ENCODE assay signal across 8 mouse cellular contexts in the genomic region with DNA sequence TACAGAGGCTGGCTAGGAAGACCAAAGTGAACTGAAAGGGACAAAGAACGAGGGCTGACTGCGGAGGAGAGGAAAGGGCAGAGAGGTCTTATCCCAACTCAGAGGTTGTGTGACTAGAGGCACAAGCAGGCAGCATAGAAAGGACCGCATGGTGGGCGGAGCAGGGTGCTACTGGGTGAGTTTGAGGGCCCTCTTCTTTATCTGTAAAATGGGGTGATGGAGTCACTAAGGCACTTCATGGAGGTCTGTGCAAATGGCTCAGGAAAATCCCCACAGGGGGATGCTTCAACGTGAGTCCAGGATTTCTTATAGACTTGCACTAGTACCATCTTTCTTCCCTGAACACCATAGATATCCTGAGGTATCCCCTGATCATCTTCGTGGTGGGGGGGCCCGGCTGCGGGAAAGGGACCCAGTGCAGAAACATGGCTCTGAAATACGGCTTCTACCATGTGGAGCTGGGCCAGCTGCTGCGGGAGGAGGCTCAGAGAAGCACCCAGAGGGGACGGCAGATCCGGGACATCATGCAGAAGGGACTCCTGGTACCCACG. TPM values are rescaled to one million over a fixed set of nuclear protein-coding genes. Genes with fewer than 3 reads are reported as not detected.
DNase-seq lines count a peak whose midpoint lies in the region; ATAC-seq lines count a peak whose summit lies in the region.

No protein-coding gene starts in this region.

- peak overlapping the region; percentile 65; the same call in 1 of the 2 replicates for H3K9ac ChIP-seq in kidney, embryonic 15.5 days
- peak overlapping the region; percentile 83 for H3K9ac ChIP-seq in hindbrain, embryonic 13.5 days
- peak overlapping the region; percentile 77; the same call in 1 of the 2 replicates for H3K9ac ChIP-seq in midbrain, embryonic 13.5 days (replicated peaks)

- 0 out of 2 replicates have a peak, but pooled peaks have one; percentile 2 for ATAC-seq in kidney, embryonic 15.5 days (replicated peaks; ENCODE audit: low FRiP score)
- peak; percentile 9 for ATAC-seq in hindbrain, embryonic 13.5 days (ENCODE audit: low FRiP score)
- ATAC-seq in midbrain, embryonic 13.5 days = peak; percentile 2; the same call in 1 of the 2 replicates
- no peak for ATAC-seq in granulocyte monocyte progenitor cell, adult 5-6 weeks (replicated peaks; ENCODE audit: poor library complexity, severe bottlenecking)

- H3K4me3 ChIP-seq in kidney, embryonic 15.5 days (replicated peaks) = peak overlapping the region; percentile 68
- peak overlapping the region; percentile 79 for H3K4me3 ChIP-seq in hindbrain, embryonic 13.5 days
- peak overlapping the region; percentile 66 for H3K4me3 ChIP-seq in midbrain, embryonic 13.5 days (replicated peaks)

- WGBS in kidney, embryonic 15.5 days = 73% methylated on average over 13 of the region's 13 CpGs
- 76% methylated on average over 13 of the region's 13 CpGs for WGBS in hindbrain, embryonic 13.5 days
- WGBS in midbrain, embryonic 13.5 days = 71% methylated on average over 13 of the region's 13 CpGs

- H3K9me3 ChIP-seq in kidney, embryonic 15.5 days (replicated peaks) = no peaks in the 10 kb centered on the region
- H3K9me3 ChIP-seq in hindbrain, embryonic 13.5 days = no peaks in the 10 kb centered on the region
- no peaks in the 10 kb centered on the region for H3K9me3 ChIP-seq in midbrain, embryonic 13.5 days

- peaks cover 17% of the 10 kb centered on the region for H3K36me3 ChIP-seq in kidney, embryonic 15.5 days
- peaks cover 22% of the 10 kb centered on the region for H3K36me3 ChIP-seq in hindbrain, embryonic 13.5 days
- peaks cover 22% of the 10 kb centered on the region for H3K36me3 ChIP-seq in midbrain, embryonic 13.5 days

- peak overlapping the region; percentile 94 for H3K27ac ChIP-seq in kidney, embryonic 15.5 days
- H3K27ac ChIP-seq in hindbrain, embryonic 13.5 days = peak overlapping the region; percentile 96
- peak overlapping the region; percentile 95 for H3K27ac ChIP-seq in midbrain, embryonic 13.5 days

- peak overlapping the region; percentile 92 for H3K4me2 ChIP-seq in kidney, embryonic 15.5 days
- H3K4me2 ChIP-seq in hindbrain, embryonic 13.5 days = peak overlapping the region; percentile 69
- H3K4me2 ChIP-seq in midbrain, embryonic 13.5 days (replicated peaks) = peak overlapping the region; percentile 70

- intact Hi-C loops in left cerebral cortex, postnatal 25 days (cut with DNase I) = no loop called here

- H3K27me3 ChIP-seq in kidney, embryonic 15.5 days = no peaks in the 10 kb centered on the region
- H3K27me3 ChIP-seq in hindbrain, embryonic 13.5 days = no peaks in the 10 kb centered on the region
- H3K27me3 ChIP-seq in midbrain, embryonic 13.5 days = no peaks in the 10 kb centered on the region

- DNase-seq in kidney, postnatal 25 days = no peak
- DNase-seq in cerebellum, adult 9-10 months = peak; percentile 66
- no peak for DNase-seq in left cerebral cortex, postnatal 25 days (ENCODE audit: low spot score in 2 of 2)
- DNase-seq in embryo, embryonic 10 days (ENCODE audit: low spot score) = no peak

- H3K4me1 ChIP-seq in kidney, embryonic 15.5 days = peaks cover 24% of the 10 kb centered on the region
- peaks cover 25% of the 10 kb centered on the region for H3K4me1 ChIP-seq in hindbrain, embryonic 13.5 days (replicated peaks)
- H3K4me1 ChIP-seq in midbrain, embryonic 13.5 days (replicated peaks) = peaks cover 23% of the 10 kb centered on the region

RNA-seq across cellular contexts. Expression of a gene that starts 1.1 kb away (rescaled TPM):
- polyA plus RNA-seq in kidney, embryonic 15.5 days (2015; fragmentation: Nextera tagmentation; extraction: Ambion mirVana) = 0.30 and 0.37 TPM in 2 replicates
- 0.38 and 0.56 TPM in 2 replicates for polyA plus RNA-seq in hindbrain, embryonic 13.5 days (2015; fragmentation: Nextera tagmentation; extraction: Ambion mirVana)
- 0.28 and 0.75 TPM in 2 replicates for polyA plus RNA-seq in midbrain, embryonic 13.5 days (2015; fragmentation: Nextera tagmentation; extraction: Ambion mirVana)
- not detected in 2 replicates for total RNA-seq in granulocyte monocyte progenitor cell, adult 5-6 weeks (2014; fragmentation: Nextera tagmentation)
- not detected in 2 replicates for total RNA-seq in granulocyte monocyte progenitor cell, adult 5-6 weeks (2017)
- under 1 TPM in 1 of 2 experiments, not detected in 1; 0.50 TPM for total RNA-seq in left cerebral cortex, postnatal 25 days (2021)

RNA-seq across cellular contexts. Expression of a gene that starts 1.2 kb away (rescaled TPM):
- 64.0 and 70.3 TPM in 2 replicates for polyA plus RNA-seq in kidney, embryonic 15.5 days (2015; fragmentation: Nextera tagmentation; extraction: Ambion mirVana)
- 70.3 and 74.6 TPM in 2 replicates for polyA plus RNA-seq in hindbrain, embryonic 13.5 days (2015; fragmentation: Nextera tagmentation; extraction: Ambion mirVana)
- 68.0 and 74.8 TPM in 2 replicates for polyA plus RNA-seq in midbrain, embryonic 13.5 days (2015; fragmentation: Nextera tagmentation; extraction: Ambion mirVana)
- 47.6 and 63.8 TPM in 2 replicates for total RNA-seq in granulocyte monocyte progenitor cell, adult 5-6 weeks (2014; fragmentation: Nextera tagmentation)
- total RNA-seq in granulocyte monocyte progenitor cell, adult 5-6 weeks (2017) = 103 and 116 TPM in 2 replicates
- 10 to 100 TPM; 53.7 to 58.9 TPM for total RNA-seq in left cerebral cortex, postnatal 25 days (2021)

RNA-seq across cellular contexts. Expression of a gene that starts 12.5 kb away (rescaled TPM):
- polyA plus RNA-seq in kidney, embryonic 15.5 days (2015; fragmentation: Nextera tagmentation; extraction: Ambion mirVana) = 0.87 and 1.3 TPM in 2 replicates
- 0.79 and 1.1 TPM in 2 replicates for polyA plus RNA-seq in hindbrain, embryonic 13.5 days (2015; fragmentation: Nextera tagmentation; extraction: Ambion mirVana)
- polyA plus RNA-seq in midbrain, embryonic 13.5 days (2015; fragmentation: Nextera tagmentation; extraction: Ambion mirVana) = 0.64 TPM in 1 of 2 replicates, not detected in the other
- not detected in 2 replicates for total RNA-seq in granulocyte monocyte progenitor cell, adult 5-6 weeks (2014; fragmentation: Nextera tagmentation)
- total RNA-seq in granulocyte monocyte progenitor cell, adult 5-6 weeks (2017) = not detected in 2 replicates
- not detected for total RNA-seq in left cerebral cortex, postnatal 25 days (2021)

RNA-seq across cellular contexts. Expression of a gene that starts 15.2 kb away (rescaled TPM):
- 55.3 and 56.7 TPM in 2 replicates for polyA plus RNA-seq in kidney, embryonic 15.5 days (2015; fragmentation: Nextera tagmentation; extraction: Ambion mirVana)
- polyA plus RNA-seq in hindbrain, embryonic 13.5 days (2015; fragmentation: Nextera tagmentation; extraction: Ambion mirVana) = 41.9 and 46.0 TPM in 2 replicates
- polyA plus RNA-seq in midbrain, embryonic 13.5 days (2015; fragmentation: Nextera tagmentation; extraction: Ambion mirVana) = 40.2 and 45.5 TPM in 2 replicates
- total RNA-seq in granulocyte monocyte progenitor cell, adult 5-6 weeks (2014; fragmentation: Nextera tagmentation) = 11.3 and 24.4 TPM in 2 replicates
- 17.3 and 18.7 TPM in 2 replicates for total RNA-seq in granulocyte monocyte progenitor cell, adult 5-6 weeks (2017)
- total RNA-seq in left cerebral cortex, postnatal 25 days (2021) = 10 to 100 TPM; 23.1 to 23.7 TPM

RNA-seq across cellular contexts. Expression of a gene that starts 19.0 kb away (rescaled TPM):
- 46.1 TPM in 2 replicates for polyA plus RNA-seq in kidney, embryonic 15.5 days (2015; fragmentation: Nextera tagmentation; extraction: Ambion mirVana)
- polyA plus RNA-seq in hindbrain, embryonic 13.5 days (2015; fragmentation: Nextera tagmentation; extraction: Ambion mirVana) = 31.6 and 33.3 TPM in 2 replicates
- polyA plus RNA-seq in midbrain, embryonic 13.5 days (2015; fragmentation: Nextera tagmentation; extraction: Ambion mirVana) = 33.1 and 39.1 TPM in 2 replicates
- total RNA-seq in granulocyte monocyte progenitor cell, adult 5-6 weeks (2014; fragmentation: Nextera tagmentation) = 96.6 and 149 TPM in 2 replicates
- 68.9 and 84.0 TPM in 2 replicates for total RNA-seq in granulocyte monocyte progenitor cell, adult 5-6 weeks (2017)
- 100 to 1,000 TPM; 103 to 110 TPM for total RNA-seq in left cerebral cortex, postnatal 25 days (2021)
